Mouse (Mus musculus) induced T-regulatory cell, adult 2 months (primary cell): ENCODE measurements around the gene Pygo2.

Experiments used
- DNase-seq: peaks from one replicate; pipeline ENCODE4 v3.0.0-alpha.2; 2012; ENCODE audit warnings: low read depth

Gene Pygo2

GRCm38 (mm10) chr3:89393605-89394004 lies 36.4 kb upstream of the Pygo2 start:
- DNase-seq, result peak; percentile 95

GRCm38 (mm10) chr3:89394006-89394893 lies 35.8 kb upstream of the Pygo2 start, which contains the start of gene Zbtb7b:
Gene Zbtb7b (minus strand): TSS chr3:89394776.
- DNase-seq, result peak; percentile 80

DNA sequence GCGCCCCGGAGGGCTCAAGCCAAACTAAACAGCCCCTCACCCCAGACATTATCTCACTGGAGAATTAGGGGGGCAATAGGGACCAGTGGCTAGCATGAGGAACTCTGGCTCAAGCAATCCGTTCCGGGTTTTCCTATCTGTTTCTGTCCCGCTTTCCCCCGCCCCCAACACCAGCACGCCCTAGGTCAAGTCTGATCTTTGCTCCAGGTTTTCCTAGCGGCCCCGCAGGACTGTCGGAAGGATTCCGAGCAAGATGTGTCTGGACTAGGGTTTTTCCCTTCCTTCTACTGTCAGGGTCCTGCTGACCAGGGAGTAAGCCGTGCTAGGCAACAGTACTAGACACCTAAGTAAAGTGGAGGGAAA lies 35.1 kb upstream of the Pygo2 start:
- DNase-seq, result no peak

DNA sequence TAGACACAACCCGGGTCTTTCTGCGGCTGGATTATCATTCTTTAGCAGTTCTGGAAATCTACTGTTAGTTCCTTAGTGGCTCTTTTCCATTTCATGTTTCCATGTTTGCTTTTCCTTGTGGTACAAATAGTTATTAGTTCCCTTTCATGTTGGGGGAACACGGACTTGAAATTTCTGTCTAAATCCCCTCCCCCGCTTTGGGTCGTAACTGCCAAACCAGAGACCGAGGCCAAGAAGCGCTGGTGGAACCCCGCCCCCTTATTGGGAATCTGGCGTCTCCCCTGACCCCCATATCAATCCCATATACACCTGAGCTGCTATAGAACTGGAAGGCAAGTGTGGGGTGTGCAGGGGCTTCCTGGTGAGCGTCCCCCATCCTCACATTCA lies 34.6 kb upstream of the Pygo2 start:
- no peak for DNase-seq

GRCm38 (mm10) chr3:89395806-89396653 lies 34.0 kb upstream of the Pygo2 start:
- DNase-seq, result peak; percentile 83

DNA sequence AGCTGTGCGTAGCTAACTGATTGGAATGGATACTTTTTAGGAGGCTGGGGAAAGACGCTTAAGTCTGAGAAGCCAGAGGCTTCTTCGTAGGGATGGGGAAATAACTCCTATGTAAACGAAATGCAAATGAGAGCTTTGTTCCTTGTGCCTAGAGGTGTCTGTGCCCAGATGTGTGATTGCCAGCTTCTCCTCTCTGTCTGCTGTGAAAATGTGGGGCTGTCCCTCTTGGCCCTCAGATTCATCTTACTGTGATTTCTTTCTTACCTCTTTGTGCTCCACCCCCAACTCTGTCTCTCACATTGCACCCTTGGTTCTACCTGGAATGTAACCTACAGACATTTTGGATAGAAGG lies 33.4 kb upstream of the Pygo2 start:
- DNase-seq, result no peak

DNA sequence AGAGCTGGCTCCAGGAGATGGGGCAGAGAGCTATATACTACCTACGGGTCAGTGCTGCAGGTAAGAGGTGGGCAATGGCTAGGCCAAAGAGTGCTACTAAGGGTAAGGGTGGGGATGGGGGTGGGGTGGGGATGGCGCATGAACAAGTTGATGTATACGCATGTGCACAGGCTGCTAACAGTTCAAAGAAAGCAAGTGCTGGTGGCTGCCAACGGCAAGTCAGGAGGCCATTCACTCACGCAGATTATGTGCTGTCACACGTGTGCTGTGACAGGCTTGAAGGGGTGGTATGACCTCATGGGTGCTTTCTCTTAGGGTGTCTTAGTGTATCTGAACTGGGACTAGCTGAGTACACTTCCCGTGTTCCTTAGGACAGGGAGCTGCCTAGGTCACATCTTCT lies 28.7 kb upstream of the Pygo2 start:
- no peak for DNase-seq

DNA sequence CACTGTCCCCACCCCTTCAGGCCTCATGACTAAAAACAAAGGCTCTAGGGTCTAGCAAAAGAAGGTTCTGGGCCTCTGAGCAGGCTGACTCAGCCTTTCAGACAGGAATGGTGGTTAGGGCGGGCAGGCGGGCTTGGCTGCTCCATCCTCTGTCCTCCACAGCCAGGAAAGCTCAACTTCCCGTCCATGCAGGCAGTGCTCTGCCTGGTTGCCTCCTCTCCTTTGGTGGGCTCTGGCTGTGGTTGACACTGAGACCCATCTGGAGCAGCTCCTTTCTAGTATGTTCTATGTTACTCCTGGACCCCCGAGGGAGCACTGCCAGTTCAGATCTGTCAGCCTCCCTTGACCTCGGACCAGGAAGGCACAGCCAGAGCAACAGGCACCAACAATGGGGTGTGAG lies 27.3 kb upstream of the Pygo2 start, which contains the start of gene Lenep:
Gene Lenep (minus strand): TSS at position 101 of the 400 bp plus-strand sequence.
- DNase-seq, result no peak

- DNase-seq, result no peak
These were observed 23.1 kb upstream of the Pygo2 start for GRCm38 (mm10) chr3:89406887-89407286.

DNA sequence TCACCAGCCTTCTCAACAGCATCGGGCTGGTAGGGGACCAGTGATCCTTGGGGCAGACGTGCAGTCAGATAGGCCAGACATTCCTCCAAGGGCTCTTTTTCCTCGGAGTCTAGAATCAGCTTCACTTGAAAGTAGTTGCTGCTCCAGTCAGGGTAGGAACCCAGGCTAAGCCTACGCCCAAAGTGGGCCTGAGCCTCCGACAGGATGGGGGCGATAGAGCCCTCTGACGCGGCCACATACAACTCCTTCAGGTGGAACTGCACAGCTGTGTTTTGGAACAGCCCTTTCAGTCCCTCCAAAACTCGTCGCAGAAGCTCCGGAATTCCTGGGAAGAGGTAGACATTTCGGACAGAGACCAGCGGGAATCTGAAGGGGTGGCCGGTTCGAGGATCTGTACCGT lies 21.6 kb upstream of the Pygo2 start:
- no peak for DNase-seq

DNA sequence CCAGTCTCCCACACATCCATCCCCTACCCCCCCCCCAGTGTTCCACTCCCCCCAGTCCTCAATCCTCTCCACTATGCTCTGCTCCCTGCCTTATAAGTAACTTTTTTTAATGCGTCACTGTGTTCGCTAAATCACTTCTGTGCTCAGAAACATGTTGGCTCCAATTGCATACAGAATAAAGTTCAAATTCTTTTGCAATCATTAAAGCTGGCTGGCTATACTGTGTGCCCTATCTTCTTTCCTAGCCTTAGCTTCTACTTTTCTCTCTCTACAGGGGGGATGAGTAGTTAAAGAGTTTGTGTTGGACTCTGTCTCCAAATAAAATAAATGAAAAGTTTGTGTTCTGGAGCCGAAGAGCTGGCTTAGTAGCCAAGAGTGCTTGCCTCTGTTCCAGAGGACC lies 20.3 kb upstream of the Pygo2 start:
- DNase-seq, result no peak

GRCm38 (mm10) chr3:89410864-89411263 lies 19.1 kb upstream of the Pygo2 start:
- DNase-seq, result no peak

- DNase-seq, result peak; percentile 100
These were observed 18.3 kb upstream of the Pygo2 start, which contains the start of gene Flad1 for GRCm38 (mm10) chr3:89411490-89412393. Gene Flad1 (minus strand): TSS chr3:89411870.

DNA sequence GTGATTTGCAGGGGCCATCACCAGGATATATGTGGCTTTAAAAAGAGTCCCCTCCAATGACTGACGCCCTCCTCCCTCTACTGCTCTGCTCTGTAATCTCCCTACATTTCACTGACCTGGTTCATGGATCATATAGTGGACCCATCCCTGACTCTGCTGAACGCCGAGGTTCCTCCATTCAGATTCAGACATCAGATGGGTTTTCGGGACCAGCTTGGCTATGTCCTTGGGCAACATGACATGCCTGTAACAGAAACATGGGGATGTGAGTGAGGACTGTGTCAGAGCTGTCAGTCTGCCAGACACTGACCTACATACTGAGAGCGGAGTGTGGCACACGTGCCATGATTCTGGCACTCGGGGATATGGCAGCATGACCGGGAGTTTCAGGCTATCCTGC lies 13.9 kb upstream of the Pygo2 start:
- DNase-seq, result no peak

DNA sequence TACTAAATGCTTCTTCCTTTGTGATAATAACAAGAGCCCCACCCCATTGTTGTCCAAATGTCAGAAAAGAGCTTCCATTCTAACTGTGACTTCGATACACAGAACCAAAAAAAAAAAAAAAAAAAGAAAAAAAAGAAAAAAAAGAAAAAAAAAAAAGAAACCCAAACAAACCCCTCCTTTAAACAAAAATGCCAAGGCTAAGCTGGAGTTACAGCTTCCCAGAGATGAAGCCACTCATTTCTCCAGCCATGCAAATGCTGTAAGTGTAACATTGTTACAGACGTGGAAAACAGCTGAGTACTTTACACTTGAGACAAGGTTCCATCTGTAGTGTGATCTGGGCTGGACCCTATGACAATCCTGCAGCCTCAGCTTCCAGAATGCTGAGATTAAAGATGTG lies 12.9 kb upstream of the Pygo2 start:
- no peak for DNase-seq

DNA sequence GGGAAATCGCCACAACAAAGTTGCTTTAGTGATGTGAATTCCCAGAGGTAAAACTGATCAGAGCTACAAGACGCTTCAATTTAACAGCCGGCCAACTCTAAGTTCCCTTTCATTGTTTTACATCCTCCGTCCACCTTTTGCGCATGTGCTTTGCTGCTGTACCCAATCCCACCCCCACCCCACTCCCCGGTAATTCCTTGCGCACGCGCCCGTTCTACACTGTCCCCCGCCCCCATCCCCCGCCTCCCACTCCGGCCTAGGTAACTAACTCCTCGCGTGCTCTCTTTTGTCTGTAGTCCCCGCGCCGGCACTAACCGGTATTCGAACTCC lies 12.2 kb upstream of the Pygo2 start:
- DNase-seq, result no peak

GRCm38 (mm10) chr3:89418170-89418860 lies 11.7 kb upstream of the Pygo2 start, which contains the start of the genes Cks1b and Shc1:
Gene Cks1b (minus strand): TSS chr3:89418383.
Gene Shc1 (plus strand): TSS chr3:89418443.
- DNase-seq, result peak; percentile 97

DNA sequence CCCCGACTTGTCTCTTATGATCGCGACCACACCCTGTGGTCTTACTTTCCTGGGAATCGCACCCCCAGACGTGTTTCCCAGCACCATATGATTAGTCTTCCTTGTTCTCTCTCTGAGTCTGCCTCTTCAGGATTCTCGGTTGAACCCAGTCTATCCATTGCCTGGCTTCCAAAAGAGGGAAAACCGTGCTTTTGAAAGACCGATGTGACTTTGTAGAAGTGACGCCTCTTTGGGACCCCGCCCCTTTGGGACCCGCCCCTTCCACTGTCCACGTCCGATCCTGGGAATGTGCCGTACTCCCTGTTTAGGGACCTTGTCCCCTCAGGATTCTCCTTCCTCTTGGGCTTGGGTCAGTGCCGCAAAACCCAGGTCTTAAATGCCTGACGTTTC lies 11.2 kb upstream of the Pygo2 start:
- no peak for DNase-seq

DNA sequence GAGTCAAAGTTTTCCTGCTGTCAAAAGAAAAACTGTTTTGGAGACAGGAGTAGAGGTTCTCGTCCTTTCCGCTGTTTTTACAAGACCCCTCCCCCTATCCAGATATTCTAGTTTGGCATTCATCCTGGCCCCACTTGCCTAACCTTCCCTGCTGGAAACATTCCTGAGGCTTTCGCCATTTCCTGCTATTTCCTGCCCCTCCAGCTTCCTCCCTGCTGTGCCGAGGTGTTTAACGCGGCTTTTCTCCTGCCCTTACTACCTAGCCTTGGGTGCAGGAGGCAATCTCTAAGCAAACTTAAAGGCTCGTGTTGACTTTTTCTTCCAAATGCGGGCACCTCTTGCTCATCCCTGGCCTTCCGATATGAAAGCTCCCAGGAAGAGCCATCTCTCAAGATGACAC lies 10.4 kb upstream of the Pygo2 start:
- DNase-seq, result peak; percentile 39

GRCm38 (mm10) chr3:89419981-89420380 lies 10.0 kb upstream of the Pygo2 start:
- no peak for DNase-seq

GRCm38 (mm10) chr3:89420421-89420820 lies 9.6 kb upstream of the Pygo2 start:
- no peak for DNase-seq
